Mouse (Mus musculus) bone marrow, adult 2 months (tissue): ENCODE measurements around the gene Pdzrn3.

Source experiments
- CTCF ChIP-seq: fragments of 200-500 bp; IDR thresholded peaks from 2 replicates; pipeline ENCODE4 v1.5.1; 2011; ENCODE audit warnings: low read length, control low read depth; ENCODE audit not compliant: control insufficient read depth, insufficient read depth
- POLR2A ChIP-seq: fragments of 200-500 bp; IDR thresholded peaks from 2 replicates; pipeline ENCODE4 v1.6.1; 2011; ENCODE audit warnings: low read depth, mild to moderate bottlenecking, control low read depth, low read length, borderline replicate concordance; ENCODE audit not compliant: control insufficient read depth

- TF ChIP-seq POLR2A (no peak), CTCF (no peak)
Observed at GRCm38 (mm10) chr6:101278286-101278932, 99.3 kb downstream of the Pdzrn3 start.
